Mouse (Mus musculus) spleen, adult 2 months (tissue): ENCODE measurements around the gene Pgam1. TPM values are rescaled to one million over a fixed set of nuclear protein-coding genes. Genes with fewer than 3 reads are reported as not detected.

ENCODE experiments used
- DNase-seq, 2 experiments: peaks; one replicate each; pipeline versions ENCODE4 v3.0.0 to v3.0.0-alpha.2; 2012 to 2021; ENCODE audit warnings: low spot score in 2 of 2, low read depth in 1 of 2
- H3K27ac ChIP-seq: fragments of 200-500 bp; 2 replicates; pipeline ENCODE4 v1.5.1; 2012; ENCODE audit warnings: low read length, inconsistent platforms; ENCODE audit not compliant: insufficient read depth
- H3K27me3 ChIP-seq: fragments of 200-500 bp; 2 replicates; pipeline ENCODE4 v1.6.1; 2012; ENCODE audit warnings: mild to moderate bottlenecking, moderate library complexity, low read length, inconsistent platforms; ENCODE audit not compliant: control insufficient read depth, insufficient read depth
- H3K36me3 ChIP-seq: fragments of 200-500 bp; 2 replicates; pipeline ENCODE4 v1.6.1; 2012; ENCODE audit warnings: mild to moderate bottlenecking, low read length, inconsistent platforms; ENCODE audit not compliant: control insufficient read depth, insufficient read depth
- H3K4me1 ChIP-seq: fragments of 200-500 bp; 2 replicates; pipeline ENCODE4 v1.6.1; 2011; ENCODE audit warnings: inconsistent platforms; ENCODE audit not compliant: control insufficient read depth, insufficient read depth, insufficient read length
- H3K4me3 ChIP-seq: fragments of 200-500 bp; 2 replicates; pipeline ENCODE4 v1.5.1; 2011; ENCODE audit warnings: mild to moderate bottlenecking, inconsistent platforms; ENCODE audit not compliant: insufficient read depth, insufficient read length; ENCODE audit errors: extremely low read depth
- CTCF ChIP-seq: fragments of 200-500 bp; IDR thresholded peaks from 2 replicates; pipeline ENCODE4 v1.5.1; 2011; ENCODE audit warnings: mild to moderate bottlenecking, inconsistent platforms; ENCODE audit not compliant: insufficient read depth, insufficient read length, insufficient replicate concordance; ENCODE audit errors: extremely low read depth
- POLR2A ChIP-seq: fragments of 200-500 bp; IDR thresholded peaks from 2 replicates; pipeline ENCODE4 v1.6.1; 2011; ENCODE audit warnings: low read depth, low read length, inconsistent platforms
- WGBS: fragments of 180-500 bp; shearing (Covaris S2); methylation state at CpG from one replicate; pipeline ENCODE4 v1.1.7; 2018; 5-methylcytosine and 5-hydroxymethylcytosine counted together
- polyA plus RNA-seq: library from polyadenylated mRNA; depleted of rRNA; stranded (reverse); fragments of >200 nt; gene quantifications from 2 replicates; pipeline ENCODE4 v1.2.3, GENCODE M21; 2012

The Pgam1 gene
- polyA plus RNA-seq, 1 experiment = 62.8 TPM

- no peaks in the 10 kb centered on the region for H3K27me3 ChIP-seq
- under 1% methylated on average over 28 of the region's 28 CpGs for WGBS
- TF ChIP-seq CTCF (no peak), POLR2A (no peak)
- peaks cover 3% of the 10 kb centered on the region; the same call in 1 of the 2 replicates for H3K4me1 ChIP-seq
- H3K36me3 ChIP-seq = peaks cover 7% of the 10 kb centered on the region
- H3K27ac ChIP-seq = peak overlapping the region; percentile 78
- peak in 1 of 2 experiments; percentile 53 for DNase-seq
- peak overlapping the region; percentile 87 for H3K4me3 ChIP-seq
Observed at GRCm38 (mm10) chr19:41932686-41933085, 21.0 kb downstream of the Pgam1 start.

GRCm38 (mm10) chr19:41933179-41934086, 21.7 kb downstream of the Pgam1 start, which contains the start of the genes Exosc1 and Zdhhc16:
Gene Exosc1 (minus strand): TSS chr19:41933423.
Gene Zdhhc16 (plus strand): TSS chr19:41933480.
- WGBS = under 1% methylated on average over 47 of the region's 47 CpGs
- DNase-seq = peak; percentile 95 to 99
- no peak for TF ChIP-seq CTCF
- peak; percentile 74; the same call in 1 of the 2 replicates for TF ChIP-seq POLR2A
- H3K4me3 ChIP-seq = peak within 1 kb of the TSS; percentile 87
- no peaks in the 10 kb centered on the region for H3K27me3 ChIP-seq
- H3K4me1 ChIP-seq = peaks cover 3% of the 10 kb centered on the region; the same call in 1 of the 2 replicates
- peak within 1 kb of the TSS; percentile 78 for H3K27ac ChIP-seq
- peaks cover 6% of the 10 kb centered on the region; the same call in 1 of the 2 replicates for H3K36me3 ChIP-seq

GRCm38 (mm10) chr19:41934124-41934523, 22.4 kb downstream of the Pgam1 start:
- Histone ChIP-seq H3K27me3 (no peaks in the 10 kb centered on the region), H3K4me3 (no peak overlapping the region), H3K4me1 (peaks cover 3% of the 10 kb centered on the region; the same call in 1 of the 2 replicates), H3K36me3 (peaks cover 3% of the 10 kb centered on the region; the same call in 1 of the 2 replicates), H3K27ac (no peak overlapping the region)
- TF ChIP-seq POLR2A (no peak), CTCF (no peak)
- DNase-seq = no peak
- 26% methylated on average over 6 of the region's 6 CpGs for WGBS

GRCm38 (mm10) chr19:41935921-41936320, 24.2 kb downstream of the Pgam1 start:
- Histone ChIP-seq H3K4me3 (no peak overlapping the region), H3K27ac (no peak overlapping the region), H3K36me3 (peaks cover 9% of the 10 kb centered on the region; the same call in 1 of the 2 replicates), H3K4me1 (peaks cover 3% of the 10 kb centered on the region; the same call in 1 of the 2 replicates), H3K27me3 (no peaks in the 10 kb centered on the region)
- TF ChIP-seq CTCF (no peak), POLR2A (no peak)
- 89% methylated on average over 1 of the region's 1 CpGs for whole genome bisulfite sequencing
- DNase-seq = no peak

- Histone ChIP-seq H3K36me3 (peaks cover 18% of the 10 kb centered on the region), H3K27me3 (no peaks in the 10 kb centered on the region), H3K4me3 (no peak overlapping the region), H3K27ac (no peak overlapping the region), H3K4me1 (peaks cover 3% of the 10 kb centered on the region; the same call in 1 of the 2 replicates)
- WGBS = 95% methylated on average over 5 of the region's 5 CpGs
- TF ChIP-seq CTCF = no peak
- no peak for TF ChIP-seq POLR2A
- no peak for DNase-seq
Observed at GRCm38 (mm10) chr19:41938539-41938938, 26.8 kb downstream of the Pgam1 start.

- Histone ChIP-seq H3K27me3 (no peaks in the 10 kb centered on the region), H3K27ac (no peak overlapping the region), H3K4me1 (no peaks in the 10 kb centered on the region), H3K4me3 (no peak overlapping the region), H3K36me3 (peaks cover 46% of the 10 kb centered on the region)
- no peak for DNase-seq
- 91% methylated on average over 7 of the region's 7 CpGs for WGBS
- TF ChIP-seq CTCF (no peak), POLR2A (no peak)
Observed at GRCm38 (mm10) chr19:41943841-41944240, 32.1 kb downstream of the Pgam1 start.

- Histone ChIP-seq H3K36me3 (peaks cover 46% of the 10 kb centered on the region), H3K27me3 (no peaks in the 10 kb centered on the region), H3K27ac (no peak overlapping the region), H3K4me3 (no peak overlapping the region), H3K4me1 (no peaks in the 10 kb centered on the region)
- 80% methylated on average over 4 of the region's 4 CpGs for WGBS
- DNase-seq = no peak
- TF ChIP-seq POLR2A = no peak
- TF ChIP-seq CTCF = no peak
Observed at GRCm38 (mm10) chr19:41952287-41952686, 40.6 kb downstream of the Pgam1 start.
